Mouse (Mus musculus) CD8-positive naive resting alpha-beta T cell, adult 2 months (primary cell): ENCODE data around the gene Cdc42bpb.

ENCODE experiments used
- DNase-seq, 2 experiments: peaks; one replicate each; pipeline ENCODE4 v3.0.0; 2022; ENCODE audit warnings: low read depth in 2 of 2, low spot score in 2 of 2

The Cdc42bpb gene

GRCm38 (mm10) chr12:111386642-111387120 lies 9.2 kb upstream of the Cdc42bpb start:
- no peak for DNase-seq

GRCm38 (mm10) chr12:111385883-111386641 lies 8.5 kb upstream of the Cdc42bpb start:
- DNase-seq: no peak

DNA sequence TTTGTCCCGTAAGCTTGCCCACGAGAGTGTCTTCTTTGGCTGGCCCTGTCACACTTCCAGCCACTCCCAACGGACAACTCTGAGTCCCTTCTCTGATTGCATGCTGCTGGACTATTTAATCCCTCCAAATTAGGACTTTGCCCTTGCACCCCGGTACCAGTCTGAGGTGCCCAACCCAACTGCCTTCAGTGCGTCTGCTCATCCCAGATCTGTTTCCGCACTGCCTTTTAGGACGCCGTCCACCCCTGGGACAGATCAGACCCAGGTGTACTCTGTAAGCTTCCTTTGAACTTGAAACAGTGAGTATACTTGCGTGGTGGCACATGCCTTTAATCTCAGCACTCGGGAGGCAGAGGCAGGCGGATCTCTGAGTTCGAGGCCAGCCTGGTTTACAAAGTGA lies 1.3 kb upstream of the Cdc42bpb start:
- no peak for DNase-seq

DNA sequence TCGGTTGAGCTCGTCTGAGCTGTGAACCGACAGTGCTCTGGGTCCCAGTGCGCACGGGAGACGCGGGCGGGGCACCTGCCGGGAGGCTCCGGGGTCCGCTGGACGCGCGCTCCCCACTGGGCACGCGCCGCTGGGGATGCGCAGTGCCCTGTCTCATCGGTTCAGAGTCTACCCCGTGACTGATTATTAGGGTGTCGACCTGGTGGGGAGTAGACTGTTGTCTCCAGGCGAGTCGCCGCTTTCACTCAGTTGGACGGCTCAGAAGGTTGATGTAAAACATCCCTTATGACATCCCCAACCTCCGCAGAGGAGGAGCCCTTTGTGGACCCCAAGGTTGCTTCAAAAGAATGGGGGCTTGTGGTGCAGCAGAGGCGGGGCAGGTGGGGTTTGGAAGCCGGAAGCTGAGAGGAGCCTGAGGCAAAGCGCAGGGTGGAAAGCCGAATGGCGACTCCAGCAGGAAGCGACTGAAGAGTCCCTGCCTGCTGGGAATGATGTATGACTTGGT lies 520 bp upstream of the Cdc42bpb start:
- DNase-seq: no peak

GRCm38 (mm10) chr12:111376826-111377331 lies 639 bp downstream of the Cdc42bpb start:
- DNase-seq: no peak

- DNase-seq: no peak
These were observed 1.5 kb downstream of the Cdc42bpb start for GRCm38 (mm10) chr12:111376053-111376452.

DNA sequence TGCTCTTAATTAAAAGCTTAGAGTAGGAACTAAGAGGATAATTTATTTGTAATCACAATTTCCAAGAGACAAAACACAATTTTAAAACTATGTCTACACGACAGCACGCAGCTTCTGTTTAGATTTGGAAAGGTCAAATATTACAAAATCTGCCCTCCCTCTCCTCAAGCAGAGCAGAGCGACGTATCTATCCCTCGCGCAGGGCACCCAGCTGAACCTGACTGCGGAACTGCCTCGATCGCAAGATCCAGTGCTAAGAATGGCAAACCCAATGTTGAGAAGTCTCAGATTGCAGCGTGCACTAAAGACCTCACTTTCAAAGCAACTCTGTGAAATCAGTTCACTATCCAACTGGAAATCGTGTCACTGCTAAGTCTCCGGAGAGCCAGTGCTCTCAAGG lies 2.0 kb downstream of the Cdc42bpb start:
- no peak for DNase-seq

DNA sequence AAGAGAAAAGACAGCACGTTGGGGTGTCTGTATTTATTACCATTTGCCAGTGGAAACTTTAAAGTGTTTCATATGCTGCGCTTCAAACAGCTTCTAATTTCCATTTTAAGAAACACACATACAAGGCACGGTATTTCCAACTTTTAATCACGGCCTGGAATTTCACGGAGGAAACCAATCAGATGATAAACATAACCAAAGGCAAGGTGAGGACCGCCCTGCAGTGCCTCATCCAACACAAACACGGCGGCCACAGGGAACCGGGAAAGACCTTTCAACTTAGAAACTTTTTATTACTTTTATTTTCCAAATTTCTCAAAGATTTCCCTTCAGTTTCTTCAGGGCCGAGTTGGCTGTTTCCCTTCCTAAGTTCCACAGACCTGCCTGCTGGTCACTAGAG lies 2.8 kb downstream of the Cdc42bpb start:
- DNase-seq: no peak

DNA sequence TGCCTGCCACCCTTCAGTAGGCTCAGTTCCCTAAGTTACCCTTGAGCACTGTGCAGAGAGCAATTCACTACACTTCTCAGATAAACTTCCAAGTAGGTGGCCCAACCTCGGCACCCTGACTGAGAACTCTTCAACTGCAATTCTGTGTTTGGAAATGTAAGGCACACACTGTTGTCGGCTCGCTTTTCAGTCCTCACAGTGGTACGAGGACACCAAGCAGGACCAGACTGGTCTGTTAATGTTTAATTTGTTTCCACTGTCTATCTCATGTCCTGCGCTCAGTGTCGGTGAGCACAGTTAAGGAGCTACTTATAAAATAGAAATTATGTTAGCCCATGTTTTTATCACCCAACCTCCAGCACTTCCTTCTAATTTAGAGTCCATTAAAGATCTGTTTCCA lies 4.1 kb downstream of the Cdc42bpb start:
- DNase-seq: no peak

DNA sequence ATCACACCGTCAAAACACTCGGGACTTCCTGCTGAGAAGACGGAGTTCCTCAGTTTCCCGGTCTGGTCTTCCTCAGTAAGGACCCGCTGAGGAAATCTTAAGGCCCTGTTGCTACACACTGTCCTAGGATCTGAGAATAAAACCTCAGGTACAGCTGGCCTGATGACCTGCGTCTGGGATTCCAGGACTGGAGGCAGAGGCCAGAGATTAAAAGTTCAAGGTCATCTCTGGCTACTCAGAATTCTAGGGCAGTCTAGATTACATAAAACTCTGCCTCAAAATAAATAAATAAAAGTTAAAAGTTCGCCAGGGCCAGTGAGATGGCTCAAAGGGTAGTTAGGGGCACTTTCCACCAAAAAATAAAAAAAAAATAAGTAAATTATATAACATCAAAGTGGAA lies 5.6 kb downstream of the Cdc42bpb start:
- no peak for DNase-seq

DNA sequence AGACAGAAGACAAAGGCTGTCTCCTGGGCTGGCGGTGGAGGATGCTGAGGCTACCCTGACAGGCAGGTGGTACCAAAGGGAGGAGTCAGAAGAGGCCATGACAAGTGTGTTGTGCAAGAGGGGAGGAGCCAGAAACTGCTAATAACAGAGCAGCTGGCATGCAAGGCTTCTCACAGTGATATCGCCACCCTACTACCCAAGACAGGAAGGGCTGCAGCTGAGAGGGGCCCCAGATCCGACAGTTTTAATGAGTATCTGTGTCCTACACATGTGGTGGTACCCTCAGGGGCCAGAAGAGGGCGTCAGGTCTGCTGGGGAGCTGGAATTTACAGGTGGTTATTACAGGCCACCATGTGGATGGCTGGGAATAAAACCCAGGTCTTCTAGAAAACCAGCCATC lies 7.3 kb downstream of the Cdc42bpb start:
- no peak for DNase-seq

- no peak for DNase-seq
These were observed 10.5 kb downstream of the Cdc42bpb start for GRCm38 (mm10) chr12:111367065-111367464.

DNA sequence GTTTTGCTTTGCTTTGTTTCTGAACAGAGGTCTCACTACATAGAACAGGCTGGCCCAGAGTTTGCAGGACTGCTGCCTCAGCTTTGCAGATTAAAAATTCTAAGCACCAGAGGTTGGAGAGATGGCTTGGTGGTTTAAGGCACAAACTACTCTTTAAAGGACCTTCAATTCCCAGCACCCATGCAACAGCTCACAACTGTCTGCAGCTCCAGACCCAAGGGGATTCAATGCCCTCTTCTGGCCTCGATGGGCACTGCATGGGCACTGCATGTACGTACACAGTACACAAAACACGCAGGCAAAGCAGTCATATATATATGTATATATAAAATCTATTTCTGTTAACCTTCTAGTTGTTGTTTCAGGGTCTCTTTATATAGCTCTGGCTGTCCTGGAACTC lies 13.3 kb downstream of the Cdc42bpb start:
- no peak for DNase-seq

DNA sequence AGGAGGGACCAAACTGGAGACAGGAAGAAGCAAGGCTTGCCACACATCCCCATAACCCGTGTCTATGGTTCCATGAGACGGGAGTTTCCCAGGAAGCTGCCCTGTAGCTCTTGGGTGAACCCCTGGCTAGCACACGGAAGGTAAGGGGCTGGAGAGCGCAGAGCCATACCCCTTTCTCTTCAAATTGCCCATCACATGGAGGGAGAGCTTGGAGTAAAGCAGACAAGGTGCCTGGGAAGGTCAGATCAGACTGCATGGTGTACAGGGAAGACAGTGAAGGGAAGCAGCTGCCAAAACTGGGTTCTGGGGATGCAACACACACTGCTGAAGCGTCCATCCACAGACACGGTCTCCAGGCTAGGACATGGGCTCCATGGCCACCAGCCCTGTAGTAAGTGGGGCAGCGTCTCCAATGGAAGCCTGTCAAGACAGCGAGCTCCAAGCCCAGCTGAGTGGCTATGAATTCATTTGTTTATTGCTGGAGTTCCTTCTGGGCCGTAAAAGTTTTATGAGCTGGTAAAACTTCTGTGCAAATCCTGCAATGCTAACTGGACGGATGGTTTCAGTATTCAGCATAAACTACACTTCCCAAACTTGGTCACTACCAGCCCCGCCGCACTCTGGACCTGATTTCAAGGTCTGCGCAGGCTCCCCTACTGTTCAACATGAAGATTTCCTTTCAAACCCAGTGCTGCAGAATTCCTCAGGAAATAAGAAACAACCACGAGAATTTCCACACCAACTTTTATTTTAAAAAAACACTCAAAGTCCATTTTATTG lies 16.0 kb downstream of the Cdc42bpb start:
- no peak for DNase-seq

DNA sequence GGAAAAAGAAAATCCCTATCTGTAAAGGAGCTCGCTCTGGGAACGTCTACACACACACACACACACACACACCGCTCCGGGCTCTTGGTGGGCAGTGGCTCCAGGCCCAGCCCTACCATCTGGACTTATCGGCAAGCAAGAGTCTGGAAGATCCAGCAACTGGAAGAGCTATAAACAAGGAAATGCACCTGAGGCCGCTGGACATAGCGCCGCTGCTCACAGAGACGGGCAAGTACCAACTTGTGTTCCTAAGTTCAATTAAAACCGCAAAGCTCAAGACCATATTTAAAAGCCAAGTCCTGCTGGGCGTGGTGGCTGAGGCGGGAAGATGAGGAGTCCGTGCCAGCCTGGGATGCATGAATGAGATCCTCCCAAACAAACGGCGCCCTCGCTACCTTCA lies 16.8 kb downstream of the Cdc42bpb start:
- DNase-seq: no peak

GRCm38 (mm10) chr12:111356216-111356615 lies 21.3 kb downstream of the Cdc42bpb start:
- no peak for DNase-seq

- no peak for DNase-seq
These were observed 23.4 kb downstream of the Cdc42bpb start for GRCm38 (mm10) chr12:111354142-111354541.

DNA sequence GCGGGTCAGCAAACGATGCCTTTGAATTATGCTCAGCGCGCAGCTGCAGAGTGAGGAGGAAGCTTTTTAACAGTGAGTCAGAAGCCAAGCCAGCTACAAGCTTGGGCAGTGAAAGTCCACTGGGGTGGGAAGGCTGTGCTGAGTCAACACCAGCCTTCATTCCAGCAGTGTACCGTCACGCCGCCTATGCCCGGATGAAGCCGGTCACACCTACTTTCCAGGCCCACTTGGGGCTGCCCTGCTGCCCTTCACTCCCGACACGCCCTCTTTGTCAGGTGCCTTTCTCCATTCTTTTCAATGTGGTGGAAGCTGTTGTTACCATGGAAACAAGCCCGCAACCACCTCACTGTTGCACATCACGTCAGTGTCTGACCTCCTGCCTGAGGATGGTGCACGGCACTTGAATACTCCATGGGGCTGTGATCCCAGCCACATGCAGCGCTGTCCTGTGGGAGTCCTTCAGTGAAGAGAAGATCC lies 24.0 kb downstream of the Cdc42bpb start:
- DNase-seq: no peak

DNA sequence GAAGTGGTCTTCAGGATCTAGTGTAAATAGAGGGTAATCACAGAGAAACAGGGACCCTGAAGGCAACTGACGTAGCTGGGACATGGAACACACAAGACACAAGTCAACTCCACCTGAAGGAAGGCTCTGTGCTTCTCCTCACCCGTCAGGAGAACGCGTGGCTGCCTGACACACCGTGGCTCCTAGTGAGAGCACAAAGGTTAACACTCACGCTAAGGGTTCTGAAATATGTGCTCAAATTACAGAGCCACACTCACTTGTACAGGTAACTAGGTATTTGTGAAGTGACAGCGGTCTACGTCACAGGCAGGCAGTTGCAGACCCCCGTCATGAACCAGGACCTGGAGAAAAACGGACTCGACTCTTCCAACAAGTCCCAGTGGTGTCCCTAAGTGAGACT lies 24.5 kb downstream of the Cdc42bpb start:
- no peak for DNase-seq

GRCm38 (mm10) chr12:111352520-111352919 lies 25.0 kb downstream of the Cdc42bpb start:
- no peak for DNase-seq

DNA sequence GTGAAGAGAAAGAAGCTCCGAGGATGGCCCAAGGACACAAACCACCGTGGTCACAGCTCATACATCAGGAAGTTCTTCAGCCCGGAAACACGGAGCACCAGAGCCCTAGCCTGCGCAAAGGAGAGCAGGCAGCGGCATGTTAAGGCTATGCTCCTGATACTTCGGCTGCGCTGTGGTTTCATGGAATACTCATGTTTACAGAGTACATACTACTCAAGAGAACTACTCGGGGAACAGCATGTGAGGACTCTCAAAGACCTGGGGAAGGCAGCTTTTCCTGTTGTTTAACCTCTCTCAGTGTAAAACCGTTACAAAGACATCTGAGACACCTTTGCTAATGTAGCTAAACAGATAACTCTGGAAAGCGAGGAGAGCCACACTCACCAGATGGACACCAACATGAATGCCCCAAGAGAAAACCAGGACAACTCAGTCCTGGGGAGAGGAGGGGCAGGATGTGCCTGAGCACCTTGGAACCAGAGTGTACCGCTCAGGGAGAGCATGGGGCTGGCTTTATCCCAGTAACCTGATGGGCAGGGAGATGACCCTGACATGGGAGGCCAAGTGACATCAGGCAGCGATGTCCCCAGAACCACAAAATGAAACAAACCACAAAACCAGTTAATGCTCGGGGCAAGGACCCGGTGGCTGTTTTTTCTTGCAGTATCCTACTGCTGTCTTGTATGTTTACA lies 27.8 kb downstream of the Cdc42bpb start:
- DNase-seq: no peak
